Mouse (Mus musculus) brain, embryonic 18.5 days (tissue): ENCODE data around the gene 4930519G04Rik.
"Not testable (repeated sequence)": the region's sequence is repeated elsewhere in the genome, so short reads cannot be mapped to it uniquely, and the experiment has no call there.

ENCODE experiments used
- DNase-seq: peaks from one replicate; pipeline ENCODE4 v3.0.0-alpha.2; 2012; ENCODE audit warnings: low read depth, low spot score

The 4930519G04Rik gene

GRCm38 (mm10) chr5:114908598-114909305 is 55.3 kb downstream of the 4930519G04Rik start:
- DNase-seq, result no peak

DNA sequence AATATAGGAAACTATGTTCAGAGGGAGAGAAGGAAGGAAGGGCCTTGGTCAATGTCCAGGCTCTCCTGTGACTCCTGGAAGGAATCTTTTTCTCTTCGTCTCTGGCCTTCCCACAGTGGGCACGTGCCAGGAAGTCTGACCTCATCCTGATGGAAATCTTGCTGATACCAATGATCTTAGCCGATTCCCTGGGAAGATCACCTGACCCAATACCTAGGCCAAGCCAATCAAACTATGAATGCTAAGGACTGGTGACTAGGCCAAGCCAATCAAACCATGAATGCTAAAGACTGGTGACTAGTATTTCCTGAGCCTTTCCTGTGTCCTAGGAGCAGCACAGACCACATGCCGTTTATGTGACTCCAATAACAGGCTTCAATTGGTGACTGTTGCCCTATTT is 60.2 kb downstream of the 4930519G04Rik start:
- no peak for DNase-seq

- no peak for DNase-seq
Observed at GRCm38 (mm10) chr5:114914855-114915254, 61.4 kb downstream of the 4930519G04Rik start.

DNA sequence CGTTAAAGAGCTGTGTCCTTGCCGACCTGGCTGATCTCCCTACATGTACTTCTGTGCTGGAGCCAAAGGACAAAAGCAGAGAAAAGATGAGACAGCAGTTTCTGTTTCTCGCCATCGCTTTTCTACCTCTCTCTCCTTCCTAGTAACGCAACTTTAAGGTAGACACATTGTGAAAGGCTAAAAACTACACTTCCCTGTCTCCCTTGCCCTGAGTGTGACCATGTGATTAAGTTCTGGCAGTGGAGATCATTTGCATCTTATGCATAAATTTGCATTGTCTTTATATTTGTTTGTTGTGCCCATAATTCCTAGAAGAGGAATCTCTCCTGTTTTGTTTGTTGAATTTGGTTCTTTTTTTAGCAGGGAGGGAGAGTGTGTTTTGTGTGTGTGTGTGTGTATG is 62.4 kb downstream of the 4930519G04Rik start:
- no peak for DNase-seq

DNA sequence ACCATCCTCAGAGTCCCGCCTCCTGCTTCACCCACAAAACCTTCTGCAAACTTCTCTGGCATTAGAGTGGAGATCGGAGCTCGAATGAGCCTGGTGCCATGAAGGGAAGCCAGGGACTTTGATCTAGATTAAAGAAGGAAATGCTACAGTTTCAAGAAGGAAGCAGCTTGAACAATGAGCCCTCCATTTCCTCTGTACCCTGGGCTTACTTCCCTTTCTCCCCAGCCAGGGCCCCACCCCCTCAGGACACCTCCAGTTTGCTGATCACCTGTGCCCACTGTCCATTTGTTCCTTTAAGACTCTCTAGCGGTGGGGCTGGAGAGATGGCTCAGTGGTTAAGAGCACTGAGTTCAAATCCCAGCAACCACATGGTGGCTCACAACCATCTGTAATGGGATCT is 63.3 kb downstream of the 4930519G04Rik start:
- no peak for DNase-seq

DNA sequence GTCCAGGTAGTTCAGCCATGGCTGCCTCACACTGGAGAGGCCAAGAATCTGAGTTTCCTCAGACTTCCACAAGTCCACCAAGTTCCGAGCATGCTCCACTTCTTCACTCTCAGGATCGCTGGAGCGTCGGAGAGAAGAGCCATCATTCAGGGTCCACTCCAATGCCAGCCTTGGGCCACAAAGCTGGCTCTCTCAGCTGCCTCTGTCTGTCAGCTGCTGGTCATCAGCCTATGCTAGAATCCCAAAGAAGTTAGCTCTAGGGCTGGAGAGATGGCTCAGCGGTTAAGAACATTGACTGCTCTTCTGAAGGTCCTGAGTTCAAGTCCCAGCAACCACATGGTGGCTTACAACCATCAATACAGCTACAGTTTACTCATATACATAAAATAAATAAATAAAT is 63.9 kb downstream of the 4930519G04Rik start:
- not testable (repeated sequence) for DNase-seq

- no peak for DNase-seq
Observed at GRCm38 (mm10) chr5:114921551-114922365, 68.3 kb downstream of the 4930519G04Rik start.

DNA sequence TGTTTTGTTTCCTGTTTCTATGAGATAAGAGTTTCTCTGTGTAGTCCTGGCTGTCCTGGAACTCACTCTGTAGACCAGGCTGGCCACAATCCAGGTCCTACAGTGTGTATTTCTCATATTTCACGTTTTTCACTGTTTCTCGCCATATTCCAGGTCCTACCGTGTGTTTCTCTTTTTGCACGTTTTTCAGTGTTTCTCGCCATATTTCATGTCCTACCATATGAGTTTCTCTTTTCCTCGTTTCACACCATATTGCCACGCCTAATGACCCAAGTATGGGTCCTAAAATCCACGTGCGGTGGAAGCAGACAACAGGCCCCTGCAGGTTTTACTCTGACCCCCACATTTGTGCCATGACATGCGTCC is 68.9 kb downstream of the 4930519G04Rik start:
- DNase-seq, result no peak

DNA sequence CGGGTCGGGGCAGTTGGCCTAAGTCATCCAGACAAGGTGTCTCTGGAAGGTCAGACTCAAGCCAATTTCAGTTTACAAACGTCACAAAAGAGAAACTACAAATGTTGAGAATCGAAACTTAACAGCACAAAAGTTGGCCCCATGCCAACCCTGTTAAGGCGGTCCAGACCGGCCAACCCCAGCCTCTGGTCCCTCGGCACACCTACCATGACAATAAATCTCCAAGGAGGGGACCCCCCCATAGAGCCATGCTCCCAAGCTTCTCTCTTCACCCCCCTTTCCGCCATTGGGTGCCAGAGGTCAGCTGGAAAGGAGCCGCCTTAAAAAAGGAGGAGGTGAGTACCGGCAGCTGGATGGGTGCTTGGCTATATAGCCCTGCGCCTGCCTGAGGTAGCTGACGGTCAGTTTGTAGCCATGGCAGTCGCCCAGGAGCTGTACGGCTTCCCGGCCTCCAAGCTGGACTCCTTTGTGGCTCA is 69.6 kb downstream of the 4930519G04Rik start, which contains the start of gene Oasl1:
Gene Oasl1 (plus strand): TSS at position 243 of the 476 bp plus-strand sequence.
- no peak for DNase-seq

DNA sequence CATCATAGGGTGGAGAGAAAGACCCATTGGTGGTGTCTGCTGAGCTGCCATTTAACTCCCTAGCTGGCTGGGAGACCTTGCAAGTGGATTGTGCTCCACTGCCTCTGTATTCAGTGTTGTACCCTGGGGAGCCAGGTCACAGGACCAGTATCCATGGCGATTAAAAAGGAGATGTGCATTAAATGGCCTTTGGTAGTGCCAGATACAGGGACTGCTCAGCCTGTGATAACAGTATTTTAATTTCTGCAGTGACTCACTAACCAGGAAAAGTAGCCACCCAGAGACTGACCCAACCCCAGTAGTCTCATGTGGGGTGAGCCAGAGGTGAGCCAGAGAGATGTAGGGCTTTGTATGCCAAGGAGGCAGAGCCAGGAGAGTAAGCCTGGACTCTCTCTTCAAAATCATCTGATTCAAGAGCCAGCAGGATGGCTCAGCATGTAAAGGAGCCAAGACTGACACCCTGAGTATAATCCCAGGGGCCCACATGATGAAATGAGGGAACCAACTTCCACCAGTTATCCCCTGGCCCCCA is 72.8 kb downstream of the 4930519G04Rik start:
- no peak for DNase-seq

- no peak for DNase-seq
Observed at GRCm38 (mm10) chr5:114926753-114927152, 73.3 kb downstream of the 4930519G04Rik start.

DNA sequence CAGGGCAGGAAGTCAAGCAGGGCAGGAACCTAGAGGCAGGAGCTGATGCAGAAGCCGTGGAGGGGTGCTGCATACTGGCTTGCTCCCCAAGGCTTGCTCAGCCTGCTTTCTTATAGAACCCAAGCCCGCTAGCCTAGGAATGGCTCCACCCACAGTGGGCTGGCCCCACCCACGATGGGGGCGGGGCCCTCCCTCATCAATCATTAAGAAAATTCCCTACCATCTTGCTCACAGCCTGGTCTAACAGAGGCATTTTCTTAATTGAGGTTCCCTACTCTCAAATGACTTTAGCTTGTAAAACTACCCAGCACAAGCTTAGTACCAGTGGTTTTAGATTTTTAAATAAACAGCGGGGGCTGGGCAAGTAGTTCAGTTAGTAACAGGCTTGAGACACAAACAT is 78.2 kb downstream of the 4930519G04Rik start:
- DNase-seq, result no peak

- no peak for DNase-seq
Observed at GRCm38 (mm10) chr5:114933206-114933605, 79.7 kb downstream of the 4930519G04Rik start.
